Mouse (Mus musculus): ENCODE data around the gene Kng2.
"Not testable (repeated sequence)": the region's sequence is repeated elsewhere in the genome, so short reads cannot be mapped to it uniquely, and the experiment has no call there.

The Kng2 gene

GRCm38 (mm10) chr16:23028966-23029600 is at the start of gene Kng2:
Gene Kng2 (minus strand): TSS chr16:23029482.
- not testable (repeated sequence) for DNase-seq (ENCODE audit: low spot score in 2 of 2)

DNA sequence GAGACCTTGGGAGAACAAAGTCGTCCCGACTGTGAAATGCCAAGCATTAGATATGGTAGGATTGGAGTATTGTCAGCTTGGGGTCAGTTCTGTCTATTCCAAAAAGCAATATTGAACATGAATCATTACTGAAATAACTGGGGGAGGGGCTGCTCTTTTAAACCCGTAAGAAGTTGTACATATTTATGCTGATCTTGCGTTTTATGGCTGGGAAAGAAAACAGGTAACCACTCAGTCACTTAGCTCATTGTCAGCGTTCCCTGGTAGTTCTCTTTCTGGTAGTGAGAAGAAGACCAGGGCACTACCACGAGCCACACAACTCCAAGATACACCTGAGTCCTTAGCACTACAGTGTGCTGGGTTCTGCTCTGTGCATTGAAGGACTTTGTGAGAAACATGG is 48.2 kb upstream of the Kng2 start:
- not testable (repeated sequence) for DNase-seq (ENCODE audit: low spot score in 2 of 2)

DNA sequence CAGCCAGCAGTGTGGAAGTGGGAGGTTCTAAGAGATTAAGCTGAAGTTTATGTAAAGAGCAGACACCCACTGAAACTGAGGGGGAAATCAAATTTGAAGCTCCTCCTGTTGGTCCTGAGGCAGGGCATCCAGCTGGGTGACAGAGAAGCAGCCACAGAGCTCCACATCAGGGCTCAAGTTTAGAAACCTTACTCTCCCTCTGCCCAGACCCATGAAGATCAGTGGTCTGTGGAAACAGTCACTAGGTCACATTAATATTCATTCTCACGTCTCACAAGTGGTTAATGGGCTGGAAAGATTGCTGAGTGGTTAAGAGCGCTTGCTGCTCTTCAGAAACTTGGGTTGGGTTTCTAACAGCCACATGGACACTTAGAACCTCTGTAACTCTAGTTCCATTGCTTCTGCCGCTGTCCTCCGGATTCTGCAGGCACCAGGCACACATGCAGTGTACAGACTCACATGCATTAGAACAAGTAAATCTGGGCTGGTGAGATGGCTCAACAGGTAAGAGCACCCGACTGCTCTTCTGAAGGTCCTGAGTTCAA is 31.6 kb upstream of the Kng2 start:
- DNase-seq (ENCODE audit: low spot score in 2 of 2), result not testable (repeated sequence)

GRCm38 (mm10) chr16:23059630-23060029 is 30.3 kb upstream of the Kng2 start:
- DNase-seq (ENCODE audit: low spot score in 2 of 2), result not testable (repeated sequence)

DNA sequence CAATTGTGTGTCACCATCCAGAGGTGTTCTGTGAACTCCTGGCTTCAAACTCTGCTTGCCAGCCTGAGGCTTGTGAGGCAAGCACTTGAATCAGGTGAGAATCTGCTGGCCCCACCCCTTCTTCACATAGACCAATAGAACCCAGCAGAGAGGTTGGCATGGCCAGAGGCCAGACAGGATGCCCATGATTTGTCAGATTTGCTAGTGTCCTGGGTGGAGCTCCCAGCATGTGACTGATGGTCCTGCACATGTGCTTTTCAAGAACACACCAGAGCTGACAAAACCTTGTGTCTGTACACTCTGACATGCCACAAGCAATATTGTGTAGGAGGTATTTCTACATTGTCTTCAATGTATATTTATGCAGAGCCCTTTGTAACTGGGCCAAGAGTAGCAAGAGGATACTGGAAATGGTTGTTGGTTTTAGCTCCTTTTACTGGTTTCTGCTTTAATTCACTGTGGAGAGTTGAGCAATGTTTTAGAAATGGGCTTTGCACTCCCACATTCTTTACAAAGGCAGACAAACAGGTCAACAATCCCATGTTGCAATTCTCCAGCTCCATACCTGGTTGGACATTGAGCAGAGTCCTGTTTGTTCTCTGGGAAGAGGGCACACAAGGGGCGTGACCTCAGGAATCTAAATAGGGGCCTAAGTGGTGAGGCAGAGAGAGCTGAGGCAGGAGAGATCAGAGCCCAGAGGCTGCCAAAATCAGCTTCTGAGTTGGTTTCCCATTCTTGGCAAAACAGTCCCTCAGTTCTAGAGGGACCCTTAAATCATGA is 28.6 kb upstream of the Kng2 start, which contains the start of gene Kng1:
Kng1 (plus strand) TSS at position 198 of the 780 bp plus-strand sequence.
- not testable (repeated sequence) for DNase-seq (ENCODE audit: low spot score in 2 of 2)

DNA sequence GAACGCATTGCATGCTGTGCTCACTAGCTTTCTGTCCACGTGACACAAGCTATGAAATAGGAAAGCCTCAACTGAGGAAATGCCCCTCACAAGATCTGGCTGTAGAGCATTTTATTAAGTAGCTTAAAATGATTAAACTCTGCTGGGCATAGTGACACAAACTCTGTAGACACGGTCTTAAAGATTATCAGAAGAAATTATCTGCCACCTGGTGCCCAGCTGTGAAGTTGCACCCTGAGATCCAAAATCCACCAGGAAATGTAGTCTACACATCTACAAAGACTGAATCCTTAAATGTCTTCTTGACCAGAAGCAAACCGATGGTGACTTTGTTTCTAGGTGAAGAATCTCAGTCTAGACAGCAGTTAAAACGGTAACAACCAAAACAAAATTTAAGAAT is 17.0 kb upstream of the Kng2 start:
- DNase-seq (ENCODE audit: low spot score in 2 of 2), result peak in 1 of 2 experiments; percentile 9

- no peak for DNase-seq (ENCODE audit: low spot score in 2 of 2)
These were observed 11.6 kb upstream of the Kng2 start for GRCm38 (mm10) chr16:23040876-23041275.

DNA sequence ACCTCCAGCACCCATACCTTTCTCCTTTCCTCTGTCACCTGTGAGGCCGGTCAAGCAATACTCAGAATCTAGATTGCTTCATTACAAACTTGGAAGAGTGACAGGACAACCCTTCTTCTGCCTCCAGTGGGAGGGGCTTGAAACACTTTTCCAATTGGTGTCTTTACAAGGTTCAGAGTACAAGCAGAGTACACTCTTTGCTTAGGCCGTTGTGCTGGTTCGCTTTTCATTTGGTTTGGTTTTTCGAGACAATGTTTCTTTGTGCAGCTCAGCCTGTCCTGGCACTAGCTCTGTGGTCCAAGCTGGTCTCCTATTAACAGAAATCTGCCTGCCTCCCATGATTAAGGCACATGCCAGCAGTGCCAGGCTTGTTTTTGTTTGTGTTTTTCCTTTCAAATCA is 10.0 kb upstream of the Kng2 start:
- DNase-seq (ENCODE audit: low spot score in 2 of 2), result no peak

- DNase-seq (ENCODE audit: low spot score in 2 of 2), result no peak
These were observed 8.5 kb upstream of the Kng2 start for GRCm38 (mm10) chr16:23037744-23038143.

GRCm38 (mm10) chr16:23033673-23034072 is 4.4 kb upstream of the Kng2 start:
- DNase-seq (ENCODE audit: low spot score in 2 of 2), result no peak

GRCm38 (mm10) chr16:23030673-23031435 is 1.6 kb upstream of the Kng2 start:
- DNase-seq (ENCODE audit: low spot score in 2 of 2), result no peak

DNA sequence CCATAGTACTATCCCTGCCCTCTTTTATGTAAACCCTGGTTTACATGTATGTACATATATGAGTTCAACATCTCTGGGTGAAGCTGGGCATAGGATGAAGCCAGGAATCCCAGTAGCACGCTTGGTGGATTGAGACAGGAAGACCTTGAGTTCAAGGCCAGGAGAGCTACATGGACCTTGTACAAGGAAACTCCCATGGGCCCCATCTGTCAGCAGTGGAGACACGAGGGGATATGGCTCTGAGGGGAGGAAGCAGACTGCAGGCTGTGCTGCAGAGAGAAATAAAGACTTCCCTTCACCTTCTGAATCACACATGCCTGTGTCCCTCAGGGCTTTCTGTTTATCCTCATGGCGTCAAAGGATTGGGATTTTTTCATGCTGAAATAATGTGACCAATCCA is 1.9 kb downstream of the Kng2 start:
- not testable (repeated sequence) for DNase-seq (ENCODE audit: low spot score in 2 of 2)

DNA sequence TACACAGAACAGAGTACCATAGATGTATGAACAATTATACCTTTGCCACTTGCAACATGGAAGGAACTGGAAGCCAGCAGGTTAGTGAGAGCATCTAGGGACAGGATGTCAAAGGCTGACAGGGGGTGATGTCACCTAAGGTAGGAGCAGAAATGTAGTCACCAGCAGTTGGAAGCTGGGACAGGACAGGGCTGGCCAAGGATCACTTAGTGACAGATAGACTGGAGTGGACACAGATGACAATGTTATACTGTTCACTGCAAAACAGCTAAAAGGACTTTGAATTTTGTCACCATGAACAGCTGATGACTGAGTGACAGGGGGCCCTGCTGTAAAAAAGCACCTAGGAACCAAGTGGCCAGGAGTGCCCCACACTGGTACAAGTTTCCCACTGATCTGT is 2.7 kb downstream of the Kng2 start:
- no peak for DNase-seq (ENCODE audit: low spot score in 2 of 2)

DNA sequence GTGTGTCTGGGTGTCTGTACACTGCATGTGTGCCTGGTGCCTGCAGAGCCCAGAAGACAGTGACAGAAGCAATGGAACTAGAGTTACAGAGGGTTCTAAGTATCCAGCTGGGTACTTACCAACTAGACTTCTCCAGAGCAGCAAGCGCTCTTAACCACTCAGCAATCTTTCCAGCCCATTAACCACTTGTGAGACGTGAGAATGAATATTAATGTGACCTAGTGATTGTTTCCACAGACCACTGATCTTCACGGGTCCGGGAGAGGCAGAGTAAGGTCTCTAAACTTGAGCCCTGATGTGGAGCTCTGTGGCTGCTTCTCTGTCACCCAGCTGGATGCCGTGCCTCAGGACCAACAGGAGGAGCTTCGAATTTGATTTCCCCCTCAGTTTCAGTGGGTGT is 4.2 kb downstream of the Kng2 start:
- DNase-seq (ENCODE audit: low spot score in 2 of 2), result no peak

DNA sequence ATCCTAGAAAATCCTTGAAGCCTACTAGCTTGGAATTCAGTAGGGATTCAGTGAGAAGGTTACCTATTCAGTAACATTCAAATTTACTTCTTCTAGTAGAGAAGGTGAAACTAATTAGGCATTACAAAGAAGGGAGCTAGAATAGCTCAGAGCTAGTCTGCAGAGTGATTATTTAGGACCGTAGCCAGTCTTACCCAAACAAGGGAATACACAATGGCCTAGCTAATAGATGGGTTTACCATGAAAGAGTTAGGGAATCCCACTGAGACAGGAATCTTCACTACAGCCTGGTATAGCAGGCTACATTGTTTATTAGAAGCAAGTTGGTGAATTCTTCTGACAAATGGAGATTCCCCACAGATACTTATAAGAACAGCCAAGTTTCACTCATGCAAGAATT is 8.7 kb downstream of the Kng2 start:
- not testable (repeated sequence) for DNase-seq (ENCODE audit: low spot score in 2 of 2)

DNA sequence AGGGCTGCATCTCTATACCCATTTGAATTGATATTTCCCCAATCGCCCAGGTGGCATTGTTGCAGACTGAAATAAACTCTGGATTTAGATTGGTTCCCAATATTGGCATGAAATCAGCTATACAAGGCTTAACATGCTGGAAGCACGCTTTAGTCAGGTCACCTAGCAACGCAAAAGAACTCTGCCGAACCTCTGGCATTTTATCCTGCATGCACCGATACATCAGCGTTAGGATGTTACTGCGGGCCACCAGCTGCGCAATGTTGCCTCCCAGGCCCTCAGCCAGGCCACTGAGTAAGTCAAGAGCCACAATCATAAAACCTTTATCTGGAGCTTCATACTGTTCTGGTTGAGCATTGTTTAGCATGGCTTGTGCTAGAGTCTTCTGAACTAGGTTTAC is 14.6 kb downstream of the Kng2 start:
- DNase-seq (ENCODE audit: low spot score in 2 of 2), result not testable (repeated sequence)

DNA sequence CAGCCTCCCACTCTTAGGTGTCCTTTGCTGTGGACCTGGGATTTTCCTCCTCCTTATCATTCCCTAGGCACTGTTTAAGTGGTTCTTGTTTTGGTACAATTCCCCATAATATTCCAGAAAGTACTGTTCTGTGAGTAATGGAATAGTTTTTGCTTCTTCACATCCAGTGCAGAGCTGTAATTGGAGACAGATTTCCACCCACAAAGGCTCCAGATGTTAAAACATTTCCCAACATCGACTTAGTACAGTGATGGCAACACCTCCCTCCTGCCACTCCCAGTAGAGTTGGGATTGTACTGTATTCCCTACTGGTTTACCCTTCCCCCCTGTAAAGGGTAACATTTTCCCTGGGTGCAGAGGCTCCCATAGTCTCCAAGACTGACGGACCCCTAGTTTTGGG is 15.5 kb downstream of the Kng2 start:
- DNase-seq (ENCODE audit: low spot score in 2 of 2), result not testable (repeated sequence)

GRCm38 (mm10) chr16:22996951-22997350 is 32.3 kb downstream of the Kng2 start:
- DNase-seq (ENCODE audit: low spot score in 2 of 2), result not testable (repeated sequence)

DNA sequence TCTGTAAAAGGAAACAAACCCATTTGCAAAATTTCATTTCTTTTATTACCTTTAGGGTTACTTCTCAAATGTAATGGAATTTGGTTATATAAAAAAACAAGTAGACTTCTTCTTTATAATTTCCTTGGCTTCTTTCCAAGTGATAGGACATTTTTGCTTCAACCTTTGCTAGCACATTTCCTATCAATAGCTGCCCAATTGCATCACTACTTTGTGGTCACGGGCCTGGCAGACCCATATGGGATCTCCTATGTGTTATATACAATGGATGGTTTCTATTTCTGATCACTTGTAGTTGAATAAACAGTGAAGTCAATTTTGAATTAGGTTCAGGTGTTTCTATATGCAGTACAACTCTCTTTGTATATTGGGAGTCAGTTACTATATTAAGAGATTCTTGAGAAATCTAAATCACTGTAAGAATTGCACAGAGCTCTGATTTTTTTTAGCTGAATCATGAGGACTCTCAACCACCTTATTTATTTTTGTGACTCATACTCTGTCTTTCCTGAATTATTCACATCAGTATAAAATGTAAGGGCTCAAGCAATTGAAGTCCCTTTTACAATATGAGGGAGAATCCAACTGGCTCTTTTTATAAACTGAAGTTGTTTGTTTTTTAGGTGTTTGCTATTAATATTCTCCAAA is 61.8 kb downstream of the Kng2 start:
- no peak for DNase-seq (ENCODE audit: low spot score in 2 of 2)

- no peak for DNase-seq (ENCODE audit: low spot score in 2 of 2)
These were observed 66.0 kb downstream of the Kng2 start for GRCm38 (mm10) chr16:22963293-22963692.

DNA sequence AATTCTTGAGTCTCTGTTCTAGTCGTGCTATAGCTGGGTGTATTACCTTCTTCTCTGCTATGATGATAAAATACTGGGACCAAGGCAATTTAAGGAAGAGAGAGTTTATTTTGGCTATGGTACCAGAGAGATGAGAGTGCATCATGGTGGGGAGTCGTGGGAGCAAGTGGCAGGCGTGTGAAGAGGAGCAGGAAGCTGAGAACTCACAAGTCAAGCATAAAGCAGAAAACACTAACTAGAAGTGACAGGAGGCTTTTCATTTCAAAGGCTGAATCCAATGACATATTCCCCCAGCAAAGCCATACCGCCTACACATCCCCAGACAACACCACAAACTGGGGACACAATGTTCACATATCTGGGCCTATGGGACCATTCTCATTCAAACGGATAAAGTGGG is 67.0 kb downstream of the Kng2 start:
- DNase-seq (ENCODE audit: low spot score in 2 of 2), result no peak

- no peak for DNase-seq (ENCODE audit: low spot score in 2 of 2)
These were observed 68.2 kb downstream of the Kng2 start for GRCm38 (mm10) chr16:22961073-22961472.

All from frontal cortex, postnatal 25 days (tissue).